Mouse (Mus musculus) heart, embryonic 12.5 days (tissue): Measurements from ENCODE around the gene Coa4. TPM values are rescaled to one million over a fixed set of nuclear protein-coding genes. Genes with fewer than 3 reads are reported as not detected.
"Not testable (repeated sequence)": the region's sequence is repeated elsewhere in the genome, so short reads cannot be mapped to it uniquely, and the experiment has no call there.

Experiments used
- ATAC-seq: fragments of 200-750 bp; cut with Nextera tagmentation; 2 replicates; pipeline ENCODE4 v1.8.0; 2017; ENCODE audit warnings: moderate TSS enrichment, moderate library complexity; ENCODE audit not compliant: insufficient number of reproducible peaks, low FRiP score
- H3K27ac ChIP-seq: fragments of 300-500 bp; sonication (generic); 2 replicates; pipeline ENCODE4 v1.5.1; 2016; ENCODE audit warnings: mild to moderate bottlenecking, moderate library complexity; ENCODE audit not compliant: poor library complexity, severe bottlenecking
- H3K27me3 ChIP-seq: fragments of 300-500 bp; sonication (generic); replicated peaks from 2 replicates; pipeline ENCODE4 v1.6.1; 2016; ENCODE audit warnings: mild to moderate bottlenecking, moderate library complexity
- H3K36me3 ChIP-seq: fragments of 300-500 bp; sonication (generic); 2 replicates; pipeline ENCODE4 v1.6.1; 2016; ENCODE audit warnings: mild to moderate bottlenecking, moderate library complexity
- H3K4me1 ChIP-seq: fragments of 300-500 bp; sonication (generic); replicated peaks from 2 replicates; pipeline ENCODE4 v1.6.1; 2016; ENCODE audit warnings: mild to moderate bottlenecking
- H3K4me2 ChIP-seq: fragments of 300-500 bp; sonication (generic); 2 replicates; pipeline ENCODE4 v1.6.1; 2016; ENCODE audit warnings: mild to moderate bottlenecking, moderate library complexity
- H3K4me3 ChIP-seq: fragments of 300-500 bp; sonication (generic); 2 replicates; pipeline ENCODE4 v1.5.1; 2016; ENCODE audit warnings: mild to moderate bottlenecking
- H3K9ac ChIP-seq: fragments of 300-500 bp; sonication (generic); 2 replicates; pipeline ENCODE4 v1.6.1; 2016; ENCODE audit warnings: mild to moderate bottlenecking, moderate library complexity
- H3K9me3 ChIP-seq: fragments of 300-500 bp; sonication (generic); replicated peaks from 2 replicates; pipeline ENCODE4 v1.6.1; 2016; ENCODE audit warnings: mild to moderate bottlenecking, moderate library complexity
- WGBS: fragments of 180-500 bp; shearing (Covaris S2); methylation state at CpG from one replicate; pipeline ENCODE4 v1.1.7; 2016; 5-methylcytosine and 5-hydroxymethylcytosine counted together
- polyA plus RNA-seq: library from polyadenylated mRNA; unstranded; fragments of >200 nt; fragmentation: Nextera tagmentation; extraction: Ambion mirVana; gene quantifications from 2 replicates; pipeline ENCODE4 v1.2.1, GENCODE M21; 2016

Coa4 gene
- polyA plus RNA-seq, 1 experiment from 2014 or later: 18.9 TPM

DNA sequence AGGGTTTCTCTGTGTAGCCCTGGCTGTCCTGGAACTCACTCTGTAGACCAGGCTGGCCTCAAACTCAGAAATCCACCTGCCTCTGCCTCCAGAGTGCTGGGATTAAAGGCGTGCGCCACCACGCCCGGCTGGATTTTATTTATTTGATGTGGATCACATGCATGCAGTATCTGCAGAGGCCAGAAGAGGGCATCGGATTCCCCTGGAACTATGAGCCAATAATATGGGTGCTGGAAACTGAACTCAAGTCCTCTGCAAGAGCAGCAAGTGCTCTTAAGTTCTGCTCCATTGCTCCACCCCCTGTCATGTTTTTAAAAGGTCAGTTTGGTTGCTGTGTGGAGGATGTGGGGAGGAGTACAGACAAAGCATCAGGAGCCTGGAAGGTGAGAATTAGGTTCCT is 30.4 kb downstream of the Coa4 start:
- ATAC-seq, H3K9me3 ChIP-seq, H3K4me2 ChIP-seq, H3K4me1 ChIP-seq, H3K27me3 ChIP-seq, H3K4me3 ChIP-seq, H3K9ac ChIP-seq, H3K27ac ChIP-seq: not testable (repeated sequence)
- peaks cover 26% of the 10 kb centered on the region for H3K36me3 ChIP-seq
- WGBS: 76% methylated on average over 5 of the region's 5 CpGs

DNA sequence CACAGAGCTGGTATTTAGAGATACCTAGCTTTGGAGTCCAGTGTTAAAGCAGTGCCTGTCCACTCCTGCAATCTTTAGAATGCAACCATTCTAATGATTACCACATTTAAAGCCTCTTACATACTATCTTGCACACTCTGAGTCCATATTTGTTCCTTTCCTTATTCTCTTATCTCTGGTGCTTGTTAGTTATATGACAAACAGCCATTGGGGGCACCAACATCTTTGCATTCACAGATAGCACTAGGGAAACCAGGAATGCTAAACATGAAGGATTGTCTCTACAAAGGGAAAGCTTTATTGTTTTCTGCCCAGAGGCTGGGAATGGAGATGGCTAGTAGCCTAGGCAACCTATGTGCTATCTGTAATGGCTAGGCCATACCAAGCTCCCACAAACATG is 33.0 kb downstream of the Coa4 start:
- H3K4me3 ChIP-seq: no peak overlapping the region
- H3K27me3 ChIP-seq: no peaks in the 10 kb centered on the region
- no peak overlapping the region for H3K9ac ChIP-seq
- H3K4me2 ChIP-seq: no peak overlapping the region
- peaks cover 3% of the 10 kb centered on the region; the same call in 1 of the 2 replicates for H3K9me3 ChIP-seq
- peaks cover 34% of the 10 kb centered on the region for H3K36me3 ChIP-seq
- H3K4me1 ChIP-seq: no peaks in the 10 kb centered on the region; the same call in 1 of the 2 replicates
- ATAC-seq: no peak
- H3K27ac ChIP-seq: no peak overlapping the region

DNA sequence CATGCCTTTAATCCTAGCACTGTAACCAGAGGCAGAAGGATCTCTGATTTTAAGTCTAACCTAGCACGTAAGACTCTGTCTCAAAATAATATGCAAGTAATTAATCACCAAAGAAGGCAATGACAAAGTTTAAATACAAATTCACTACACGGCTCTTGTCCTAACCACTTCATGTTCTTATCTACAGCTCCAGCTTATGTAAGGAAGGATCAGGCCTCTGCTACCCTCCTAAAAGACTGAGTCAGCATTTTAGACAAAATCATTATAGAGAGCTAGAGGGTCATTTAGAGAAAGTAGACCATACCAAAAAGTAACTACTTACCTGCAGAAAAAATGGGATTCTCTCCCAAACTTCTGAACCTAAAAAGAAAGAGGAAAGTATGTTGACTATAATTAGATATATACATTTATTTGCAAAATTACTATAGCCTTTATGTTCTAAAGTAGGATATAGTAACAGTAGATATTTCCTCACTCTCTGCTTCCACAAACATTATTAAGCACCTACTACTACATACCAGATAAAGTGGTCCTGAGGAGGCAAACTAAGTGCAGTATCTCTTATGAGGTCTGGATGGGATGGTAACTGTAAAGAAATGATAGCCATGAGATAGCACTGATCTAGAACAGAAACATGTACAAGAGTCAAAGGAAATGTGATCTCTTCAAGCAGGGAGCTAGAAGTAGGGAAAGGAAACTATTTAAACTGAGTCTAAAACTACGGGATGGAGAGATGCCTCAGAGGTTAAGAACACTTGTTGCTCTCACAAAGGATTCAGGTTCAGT is 34.3 kb downstream of the Coa4 start:
- H3K9ac ChIP-seq: no peak overlapping the region
- ATAC-seq: no peak
- no peak overlapping the region for H3K27ac ChIP-seq
- H3K4me1 ChIP-seq: no peaks in the 10 kb centered on the region; the same call in 1 of the 2 replicates
- peaks cover 31% of the 10 kb centered on the region for H3K36me3 ChIP-seq
- 64% methylated on average over 3 of the region's 3 CpGs for WGBS
- H3K4me2 ChIP-seq: no peak overlapping the region
- H3K9me3 ChIP-seq: peaks cover 3% of the 10 kb centered on the region; the same call in 1 of the 2 replicates
- no peak overlapping the region for H3K4me3 ChIP-seq
- no peaks in the 10 kb centered on the region for H3K27me3 ChIP-seq

DNA sequence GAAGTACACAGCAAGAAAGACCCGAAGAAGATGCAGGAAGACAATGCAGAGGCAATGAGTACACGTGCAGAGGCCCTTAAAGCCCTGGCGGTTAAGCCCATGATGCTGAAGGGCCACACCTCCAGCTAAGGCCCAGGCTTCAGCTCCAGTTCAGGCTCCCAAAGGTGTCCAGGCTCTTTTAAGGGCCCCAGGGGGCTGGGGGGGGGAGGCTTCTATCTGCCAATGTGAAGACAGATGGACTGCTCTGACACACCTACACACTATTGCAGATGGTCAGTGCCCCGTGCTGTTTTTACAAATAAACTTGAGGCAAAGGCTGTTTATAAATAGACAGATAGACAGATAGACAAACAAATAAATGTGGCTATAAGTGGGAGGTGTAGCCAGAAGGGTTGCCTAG is 35.2 kb downstream of the Coa4 start:
- H3K4me3 ChIP-seq: no peak overlapping the region
- no peak overlapping the region for H3K9ac ChIP-seq
- peaks cover 31% of the 10 kb centered on the region for H3K36me3 ChIP-seq
- no peak overlapping the region for H3K27ac ChIP-seq
- no peak for ATAC-seq
- no peak overlapping the region for H3K4me2 ChIP-seq
- 75% methylated on average over 4 of the region's 4 CpGs for WGBS
- no peaks in the 10 kb centered on the region; the same call in 1 of the 2 replicates for H3K4me1 ChIP-seq
- no peaks in the 10 kb centered on the region for H3K27me3 ChIP-seq
- peaks cover 3% of the 10 kb centered on the region; the same call in 1 of the 2 replicates for H3K9me3 ChIP-seq

DNA sequence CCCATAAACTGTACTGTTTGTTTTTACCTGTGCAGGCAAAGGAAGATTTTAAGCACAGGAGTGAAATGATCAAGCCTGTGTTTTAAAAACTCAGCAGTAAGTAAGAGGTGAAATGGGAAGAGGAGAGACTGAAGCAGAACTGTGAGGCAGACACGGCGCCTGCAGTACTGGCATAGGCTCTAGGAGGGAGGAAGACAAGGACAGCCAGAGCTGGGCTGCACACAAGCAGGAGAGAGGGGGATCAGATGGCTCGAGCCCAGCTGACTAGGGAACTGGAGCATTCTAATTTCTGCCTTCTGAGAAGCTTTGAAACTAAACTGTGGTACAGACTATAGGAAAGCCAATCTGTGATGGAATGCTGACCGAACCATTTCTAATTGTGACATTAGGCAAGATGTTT is 35.8 kb downstream of the Coa4 start:
- Histone ChIP-seq H3K4me1 (no peaks in the 10 kb centered on the region; the same call in 1 of the 2 replicates), H3K27ac (no peak overlapping the region), H3K9ac (no peak overlapping the region), H3K36me3 (peaks cover 26% of the 10 kb centered on the region), H3K4me2 (no peak overlapping the region), H3K27me3 (no peaks in the 10 kb centered on the region), H3K4me3 (no peak overlapping the region), H3K9me3 (no peaks in the 10 kb centered on the region)
- WGBS: 77% methylated on average over 4 of the region's 4 CpGs
- ATAC-seq: no peak

DNA sequence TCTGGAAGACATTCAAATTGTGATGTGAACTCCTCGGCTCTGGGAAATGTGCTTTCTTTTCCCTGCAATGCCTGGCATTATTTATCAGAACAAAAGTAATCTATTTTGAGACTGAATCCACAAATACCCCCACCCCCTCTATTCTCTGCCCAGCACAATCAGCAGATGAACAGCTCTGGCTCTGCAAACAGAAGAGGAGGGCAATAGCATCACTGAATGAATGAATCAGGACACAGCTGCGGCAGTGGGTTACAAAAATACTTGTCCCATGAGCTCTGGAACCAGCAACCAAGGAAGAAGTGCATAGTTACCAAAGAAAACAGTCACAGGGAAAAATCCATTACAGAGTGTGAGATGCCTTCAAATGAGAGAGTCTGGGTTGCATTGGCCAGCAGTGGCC is 41.9 kb downstream of the Coa4 start:
- no peaks in the 10 kb centered on the region for H3K9me3 ChIP-seq
- 57% methylated on average over 2 of the region's 2 CpGs for WGBS
- no peak for ATAC-seq
- no peaks in the 10 kb centered on the region for H3K27me3 ChIP-seq
- H3K4me3 ChIP-seq: no peak overlapping the region
- peaks cover 10% of the 10 kb centered on the region for H3K4me1 ChIP-seq
- H3K4me2 ChIP-seq: no peak overlapping the region
- peaks cover 14% of the 10 kb centered on the region; the same call in 1 of the 2 replicates for H3K36me3 ChIP-seq
- no peak overlapping the region for H3K9ac ChIP-seq
- H3K27ac ChIP-seq: no peak overlapping the region

DNA sequence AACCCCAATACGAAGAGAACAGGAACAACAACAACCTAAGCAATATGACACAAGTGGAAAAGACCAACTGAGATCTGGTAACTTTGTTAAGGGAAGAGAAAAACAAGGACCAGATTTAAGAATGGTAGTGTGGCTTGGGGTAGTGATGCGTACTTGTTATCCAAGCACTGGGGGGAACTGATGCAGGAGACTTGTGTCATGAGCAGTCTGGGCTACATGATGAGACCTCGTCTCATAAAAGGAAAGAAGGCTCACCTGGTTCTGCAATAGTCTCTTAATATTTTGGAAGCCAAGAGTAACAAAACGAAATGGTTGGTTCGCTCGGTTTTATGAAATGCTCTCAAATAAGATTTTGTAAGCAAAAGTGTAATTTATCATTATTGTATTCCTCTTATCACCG is 45.4 kb downstream of the Coa4 start:
- 42% methylated on average over 7 of the region's 7 CpGs for WGBS
- peak overlapping the region; percentile 72 for H3K4me3 ChIP-seq
- H3K36me3 ChIP-seq: peaks cover 7% of the 10 kb centered on the region; the same call in 1 of the 2 replicates
- 0 out of 2 replicates have a peak overlapping the region, but pooled peaks have one; percentile 87 for H3K9ac ChIP-seq
- ATAC-seq: no peak
- H3K27me3 ChIP-seq: no peaks in the 10 kb centered on the region
- H3K27ac ChIP-seq: no peak overlapping the region
- peak overlapping the region; percentile 69 for H3K4me2 ChIP-seq
- H3K4me1 ChIP-seq: peaks cover 10% of the 10 kb centered on the region
- H3K9me3 ChIP-seq: no peaks in the 10 kb centered on the region

DNA sequence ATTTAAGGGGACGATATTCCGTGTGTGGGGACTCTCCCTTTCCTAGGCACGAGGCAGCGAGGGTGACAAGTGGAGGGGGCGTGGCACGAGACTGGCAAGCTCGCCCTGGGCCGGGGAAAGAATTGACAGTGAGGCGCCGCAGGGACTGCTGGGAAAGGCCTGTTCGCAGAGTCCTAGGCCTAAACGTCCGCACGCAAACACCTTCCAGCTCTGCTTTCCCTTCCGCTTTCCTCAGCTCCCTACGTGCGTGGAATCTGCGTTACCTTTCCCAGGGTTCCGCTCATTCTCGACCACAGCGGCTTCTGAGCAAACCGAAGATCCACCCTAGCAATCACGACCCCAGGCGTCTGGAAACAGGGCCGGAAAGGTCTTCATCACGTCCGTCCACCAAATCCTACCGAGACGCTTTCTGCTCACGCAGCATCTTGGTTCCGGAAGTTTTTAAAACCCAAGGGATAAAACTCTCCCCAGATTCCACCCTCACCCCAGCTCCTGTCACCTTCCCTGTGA is 45.9 kb downstream of the Coa4 start:
- Histone ChIP-seq H3K4me1 (peaks cover 10% of the 10 kb centered on the region), H3K9ac (peak overlapping the region; percentile 87), H3K4me2 (peak overlapping the region; percentile 69), H3K9me3 (no peaks in the 10 kb centered on the region), H3K27ac (peak overlapping the region; percentile 86), H3K27me3 (no peaks in the 10 kb centered on the region), H3K36me3 (peaks cover 4% of the 10 kb centered on the region; the same call in 1 of the 2 replicates), H3K4me3 (peak overlapping the region; percentile 72)
- WGBS: under 1% methylated on average over 31 of the region's 31 CpGs
- peak; percentile 91 for ATAC-seq

DNA sequence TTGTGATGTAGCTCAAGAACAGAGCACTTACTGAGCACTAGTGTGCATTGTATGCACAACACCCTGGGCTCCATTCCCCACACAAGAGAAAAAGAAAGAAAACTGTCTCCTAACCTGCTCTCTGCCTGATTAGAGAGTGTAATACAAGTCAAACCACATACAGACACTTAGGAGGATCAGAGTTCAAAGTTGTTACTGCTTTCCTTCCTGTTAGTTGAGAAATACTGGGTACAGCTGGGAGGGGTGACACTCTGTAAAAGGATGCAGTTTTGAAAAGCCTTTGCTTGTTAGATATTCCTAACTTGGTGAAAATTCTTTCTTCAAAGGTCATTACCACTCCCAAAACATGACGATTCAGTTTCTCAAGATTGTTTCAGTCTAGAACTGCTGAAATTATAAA is 52.9 kb downstream of the Coa4 start:
- H3K9me3 ChIP-seq: no peaks in the 10 kb centered on the region
- H3K27me3 ChIP-seq: no peaks in the 10 kb centered on the region
- ATAC-seq: no peak
- no peaks in the 10 kb centered on the region for H3K36me3 ChIP-seq
- no peak overlapping the region for H3K27ac ChIP-seq
- no peak overlapping the region for H3K4me2 ChIP-seq
- no peak overlapping the region for H3K9ac ChIP-seq
- H3K4me3 ChIP-seq: no peak overlapping the region
- WGBS: 63% methylated on average over 1 of the region's 1 CpGs
- H3K4me1 ChIP-seq: no peaks in the 10 kb centered on the region
